Mouse (Mus musculus) megakaryocyte, embryonic 14.5 days (primary cell): ENCODE data around the gene Celf2.

ENCODE experiments used
- FLI1 ChIP-seq: IDR thresholded peaks from 2 replicates; pipeline ENCODE4 v1.6.1; 2012; ENCODE audit warnings: low read length, inconsistent platforms, mixed read lengths
- GATA1 ChIP-seq: IDR thresholded peaks from 3 replicates; pipeline ENCODE4 v1.6.1; 2012; ENCODE audit warnings: mixed read lengths, low read length, inconsistent platforms, borderline replicate concordance

- TF ChIP-seq FLI1 (no peak), GATA1 (no peak)
These were observed 635.0 kb downstream of the Celf2 start for GRCm38 (mm10) chr2:6874266-6874955.
